Mouse (Mus musculus) limb, embryonic 10.5 days (tissue): ENCODE data around the gene Pik3cd. TPM values are rescaled to one million over a fixed set of nuclear protein-coding genes. Genes with fewer than 3 reads are reported as not detected.

ENCODE experiments used
- DNase-seq: peaks from one replicate; pipeline ENCODE4 v3.0.0-alpha.2; 2017; ENCODE audit warnings: low spot score
- H3K27ac ChIP-seq: fragments of 300-500 bp; sonication (generic); 2 replicates; pipeline ENCODE4 v1.5.1; 2016; ENCODE audit warnings: mild to moderate bottlenecking
- H3K27me3 ChIP-seq: fragments of 300-500 bp; sonication (generic); 2 replicates; pipeline ENCODE4 v1.6.1; 2016; ENCODE audit warnings: low read depth, mild to moderate bottlenecking; ENCODE audit not compliant: poor library complexity, severe bottlenecking
- H3K36me3 ChIP-seq: fragments of 300-500 bp; sonication (generic); 2 replicates; pipeline ENCODE4 v1.6.1; 2016; ENCODE audit warnings: mild to moderate bottlenecking, moderate library complexity
- H3K4me1 ChIP-seq: fragments of 300-500 bp; sonication (generic); 2 replicates; pipeline ENCODE4 v1.6.1; 2016
- H3K4me3 ChIP-seq: fragments of 300-500 bp; sonication (generic); 2 replicates; pipeline ENCODE4 v1.5.1; 2016; ENCODE audit warnings: mild to moderate bottlenecking, moderate library complexity
- H3K9me3 ChIP-seq: fragments of 300-500 bp; sonication (generic); replicated peaks from 2 replicates; pipeline ENCODE4 v1.6.1; 2016; ENCODE audit warnings: mild to moderate bottlenecking
- WGBS: fragments of 180-500 bp; shearing (Covaris S2); methylation state at CpG from one replicate; pipeline ENCODE4 v1.1.7; 2016; 5-methylcytosine and 5-hydroxymethylcytosine counted together
- polyA plus RNA-seq: library from polyadenylated mRNA; unstranded; fragments of >200 nt; fragmentation: Nextera tagmentation; extraction: Ambion mirVana; gene quantifications from 2 replicates; pipeline ENCODE4 v1.2.1, GENCODE M21; 2016

Pik3cd gene
- polyA plus RNA-seq, 1 experiment from 2014 or later = 3.4 TPM

DNA sequence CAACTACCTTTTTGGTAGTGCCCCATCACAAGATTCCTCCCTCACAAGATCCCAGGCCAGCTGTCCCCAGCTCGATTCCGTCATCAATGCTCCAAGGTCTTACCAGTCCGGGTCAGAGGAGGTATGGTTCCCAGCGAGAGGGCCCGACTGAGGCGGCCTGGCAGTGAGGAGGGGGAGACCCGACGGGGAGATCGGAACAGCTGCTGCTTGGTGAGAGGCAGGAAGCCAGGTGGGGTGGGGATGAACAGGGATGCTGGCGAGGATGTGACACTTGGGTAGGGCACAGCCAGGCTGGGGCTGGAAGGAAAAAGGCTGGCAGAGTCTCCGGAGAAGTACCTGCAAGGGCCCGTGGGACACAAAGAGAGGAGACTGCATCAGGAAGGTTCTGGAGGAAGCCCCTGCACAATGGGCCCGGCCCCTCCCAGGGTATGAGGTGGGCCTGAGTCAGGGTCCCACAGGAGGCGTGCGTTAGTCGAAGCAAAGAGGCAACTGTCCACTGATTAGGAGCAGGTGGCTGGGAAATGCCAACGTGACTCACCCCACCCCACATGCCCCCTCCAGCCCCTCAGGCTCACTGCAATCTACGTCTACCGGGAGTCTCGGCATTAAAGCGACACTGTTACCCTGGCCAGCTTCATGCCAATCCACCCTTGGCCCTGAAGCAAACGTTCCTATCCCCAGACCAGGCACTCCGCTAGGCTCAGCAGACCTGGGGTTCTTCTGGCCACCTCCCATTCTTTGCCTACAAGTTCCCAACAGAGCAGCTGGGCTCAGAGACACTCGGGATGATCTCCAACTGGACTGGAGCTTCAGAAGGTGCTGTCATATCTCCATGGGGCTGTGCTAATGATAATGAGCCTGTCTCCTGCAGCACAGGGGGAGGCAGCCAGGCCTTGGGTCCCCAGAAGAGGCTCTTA lies 20.0 kb upstream of the Pik3cd start:
- Histone ChIP-seq H3K4me3 (no peak overlapping the region), H3K27ac (no peak overlapping the region), H3K9me3 (no peaks in the 10 kb centered on the region), H3K36me3 (peaks cover 100% of the 10 kb centered on the region), H3K27me3 (no peaks in the 10 kb centered on the region), H3K4me1 (peaks cover 7% of the 10 kb centered on the region; the same call in 1 of the 2 replicates)
- 91% methylated on average over 24 of the region's 24 CpGs for WGBS
- no peak for DNase-seq

DNA sequence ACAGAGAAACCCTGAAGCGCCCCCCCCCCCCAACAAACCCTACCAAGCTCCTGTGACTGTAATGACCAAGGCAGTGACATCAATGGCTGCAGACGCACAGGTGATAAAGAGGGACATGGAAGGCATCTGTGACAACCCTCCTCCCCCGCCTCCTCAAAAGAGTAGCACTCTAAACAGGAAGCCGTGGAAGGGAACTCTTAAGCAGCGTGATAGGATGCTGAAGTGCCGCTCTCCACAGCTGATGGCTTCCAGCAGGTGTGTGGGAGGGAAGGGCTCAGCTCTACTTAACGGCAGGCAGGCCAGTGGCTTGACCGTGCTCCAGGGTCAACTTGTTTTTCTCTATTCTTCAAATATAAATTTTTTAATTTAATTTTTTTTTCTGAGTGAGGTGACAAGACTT lies 18.8 kb upstream of the Pik3cd start:
- no peak for DNase-seq
- Histone ChIP-seq H3K36me3 (peaks cover 100% of the 10 kb centered on the region), H3K27me3 (no peaks in the 10 kb centered on the region), H3K27ac (no peak overlapping the region), H3K4me3 (no peak overlapping the region), H3K9me3 (no peaks in the 10 kb centered on the region), H3K4me1 (0 out of 2 replicates have a peak, but pooled peaks cover 3% of the 10 kb centered on the region)
- WGBS = 90% methylated on average over 8 of the region's 8 CpGs

DNA sequence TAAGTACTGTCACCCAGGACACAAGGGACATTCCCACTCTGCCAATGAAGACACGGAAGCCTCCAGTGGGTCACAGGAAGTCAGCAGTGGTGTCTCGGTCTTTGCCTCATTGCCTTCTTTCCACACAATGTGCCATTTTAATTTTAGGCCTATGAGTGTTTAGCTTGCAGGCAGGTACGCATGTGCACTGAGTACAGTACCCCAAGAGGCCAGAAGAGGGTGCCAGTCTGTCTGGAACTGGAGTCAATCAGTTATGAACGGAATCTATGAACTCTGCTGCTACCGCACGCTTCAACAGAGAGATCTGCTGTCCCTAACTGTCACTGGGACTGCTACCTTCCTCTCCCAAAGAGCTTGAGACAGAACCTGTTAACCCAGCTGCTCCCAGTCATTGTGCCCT lies 17.3 kb upstream of the Pik3cd start:
- peak; percentile 53 for DNase-seq
- Histone ChIP-seq H3K27ac (no peak overlapping the region), H3K27me3 (no peaks in the 10 kb centered on the region), H3K4me1 (0 out of 2 replicates have a peak, but pooled peaks cover 3% of the 10 kb centered on the region), H3K36me3 (peaks cover 100% of the 10 kb centered on the region), H3K9me3 (no peaks in the 10 kb centered on the region), H3K4me3 (no peak overlapping the region)
- WGBS = 86% methylated on average over 6 of the region's 6 CpGs

DNA sequence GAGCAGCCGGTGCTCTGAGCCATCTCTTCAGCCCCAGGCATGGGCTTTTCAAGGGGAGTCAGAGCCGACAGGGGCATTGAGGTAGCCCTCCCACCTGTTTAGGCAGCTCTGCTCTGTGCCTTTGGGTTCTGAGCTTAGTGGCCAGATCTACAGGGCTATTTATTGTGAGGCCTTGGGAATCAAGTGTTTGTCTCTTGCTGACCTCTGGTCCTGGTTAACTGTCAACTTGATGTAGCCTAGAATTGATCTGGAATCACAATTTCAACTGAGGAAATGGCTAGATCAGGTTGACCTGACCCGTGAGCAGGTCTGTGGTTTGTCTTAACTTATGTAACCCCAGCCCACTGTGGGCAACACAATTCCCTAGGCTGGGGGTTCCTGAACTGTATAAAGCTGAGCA lies 12.2 kb upstream of the Pik3cd start:
- no peaks in the 10 kb centered on the region for H3K9me3 ChIP-seq
- no peak for DNase-seq
- no peak overlapping the region for H3K27ac ChIP-seq
- no peaks in the 10 kb centered on the region for H3K27me3 ChIP-seq
- peaks cover 53% of the 10 kb centered on the region for H3K36me3 ChIP-seq
- WGBS = 91% methylated on average over 3 of the region's 3 CpGs
- no peak overlapping the region for H3K4me3 ChIP-seq
- H3K4me1 ChIP-seq = peaks cover 15% of the 10 kb centered on the region

DNA sequence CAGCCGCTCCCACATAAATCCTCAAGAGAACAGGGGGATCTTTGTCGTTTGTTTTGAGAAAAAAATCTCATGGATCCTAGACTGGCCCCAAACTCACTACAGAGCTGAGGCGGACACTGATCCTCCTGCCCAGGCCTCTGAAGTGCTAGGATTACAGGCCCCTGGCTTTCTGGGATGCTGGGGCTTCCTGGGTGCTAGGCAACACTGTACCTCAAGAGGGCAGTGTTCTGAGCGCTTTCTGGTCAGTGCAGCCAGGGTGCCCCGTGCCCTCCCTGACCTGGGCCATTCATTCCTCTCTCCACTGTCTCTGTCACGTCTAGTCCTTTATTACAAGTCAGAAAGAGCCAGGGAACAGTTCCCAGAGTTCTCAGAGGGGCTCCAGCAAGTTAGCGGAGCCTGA lies 9.6 kb upstream of the Pik3cd start:
- whole genome bisulfite sequencing = 21% methylated on average over 7 of the region's 7 CpGs
- Histone ChIP-seq H3K9me3 (no peaks in the 10 kb centered on the region), H3K4me3 (no peak overlapping the region), H3K36me3 (peaks cover 27% of the 10 kb centered on the region), H3K27me3 (no peaks in the 10 kb centered on the region), H3K4me1 (peaks cover 15% of the 10 kb centered on the region), H3K27ac (no peak overlapping the region)
- peak; percentile 72 for DNase-seq

DNA sequence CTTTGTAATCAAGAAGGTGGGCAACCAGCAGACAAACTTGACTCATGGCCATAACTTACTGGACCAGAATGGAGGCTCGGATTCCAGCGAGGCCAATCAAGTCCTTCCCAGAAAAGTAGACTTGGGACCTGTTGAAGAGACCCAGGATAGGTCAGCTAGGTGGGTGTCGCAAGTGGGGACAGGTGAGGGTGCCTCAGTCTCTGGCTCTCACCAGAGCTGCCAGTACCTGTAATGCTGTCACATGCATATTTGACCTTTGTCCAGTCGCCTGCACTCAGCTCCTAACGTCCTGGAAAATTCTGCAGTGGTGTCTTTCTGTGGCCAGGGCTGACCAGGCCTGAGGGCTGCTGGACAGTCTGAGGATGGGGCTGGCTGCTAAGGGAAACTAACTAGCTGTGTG lies 9.1 kb upstream of the Pik3cd start:
- no peaks in the 10 kb centered on the region for H3K9me3 ChIP-seq
- 90% methylated on average over 5 of the region's 5 CpGs for WGBS
- DNase-seq = no peak
- H3K4me3 ChIP-seq = no peak overlapping the region
- H3K27ac ChIP-seq = no peak overlapping the region
- no peaks in the 10 kb centered on the region for H3K27me3 ChIP-seq
- peaks cover 15% of the 10 kb centered on the region for H3K4me1 ChIP-seq
- peaks cover 22% of the 10 kb centered on the region for H3K36me3 ChIP-seq

DNA sequence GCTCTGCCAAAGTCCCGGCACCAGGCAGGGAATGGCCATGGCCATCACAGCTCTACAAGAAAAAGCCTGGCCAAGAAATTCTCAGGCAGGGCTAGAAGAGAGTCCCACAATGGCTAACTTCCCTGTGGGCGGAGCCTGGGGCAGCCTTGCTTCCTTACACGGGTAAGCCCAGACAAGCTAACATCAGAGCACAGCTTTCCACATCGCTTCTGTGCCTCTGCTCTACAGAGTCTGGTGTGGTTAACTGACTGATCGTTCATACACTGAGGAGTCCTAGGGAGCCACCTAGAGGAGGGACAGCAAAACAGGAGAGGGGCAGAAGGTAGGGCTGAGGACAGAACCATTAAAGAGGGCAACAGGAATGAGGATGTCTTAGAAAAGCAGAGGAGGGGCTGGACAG lies 8.1 kb upstream of the Pik3cd start:
- Histone ChIP-seq H3K36me3 (peaks cover 12% of the 10 kb centered on the region), H3K4me1 (peaks cover 15% of the 10 kb centered on the region), H3K27ac (no peak overlapping the region), H3K4me3 (no peak overlapping the region), H3K9me3 (no peaks in the 10 kb centered on the region), H3K27me3 (no peaks in the 10 kb centered on the region)
- no peak for DNase-seq
- 19% methylated on average over 5 of the region's 5 CpGs for WGBS

DNA sequence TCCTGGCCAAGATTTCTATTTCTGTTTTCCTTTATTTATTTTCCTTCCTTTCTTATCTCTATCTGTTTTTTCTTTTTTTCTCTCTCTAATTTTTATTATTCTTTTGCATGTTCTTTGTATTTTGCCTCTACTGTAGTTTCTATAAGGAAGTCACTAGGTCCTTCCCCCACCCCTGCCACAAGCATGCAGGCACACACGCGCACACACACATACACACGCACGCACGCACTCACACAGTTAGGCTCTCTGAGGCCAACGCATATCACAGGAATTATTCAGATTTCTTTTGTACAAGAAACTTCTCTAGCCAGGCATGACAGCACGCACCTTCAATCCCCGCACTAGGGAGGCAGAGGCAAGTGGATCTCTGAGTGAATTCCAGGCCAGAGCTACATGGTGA lies 3.6 kb upstream of the Pik3cd start:
- H3K27me3 ChIP-seq = no peaks in the 10 kb centered on the region
- H3K4me1 ChIP-seq = peaks cover 6% of the 10 kb centered on the region; the same call in 1 of the 2 replicates
- DNase-seq = no peak
- H3K27ac ChIP-seq = no peak overlapping the region
- no peak overlapping the region for H3K4me3 ChIP-seq
- WGBS = 94% methylated on average over 8 of the region's 8 CpGs
- no peaks in the 10 kb centered on the region for H3K36me3 ChIP-seq
- no peaks in the 10 kb centered on the region for H3K9me3 ChIP-seq

DNA sequence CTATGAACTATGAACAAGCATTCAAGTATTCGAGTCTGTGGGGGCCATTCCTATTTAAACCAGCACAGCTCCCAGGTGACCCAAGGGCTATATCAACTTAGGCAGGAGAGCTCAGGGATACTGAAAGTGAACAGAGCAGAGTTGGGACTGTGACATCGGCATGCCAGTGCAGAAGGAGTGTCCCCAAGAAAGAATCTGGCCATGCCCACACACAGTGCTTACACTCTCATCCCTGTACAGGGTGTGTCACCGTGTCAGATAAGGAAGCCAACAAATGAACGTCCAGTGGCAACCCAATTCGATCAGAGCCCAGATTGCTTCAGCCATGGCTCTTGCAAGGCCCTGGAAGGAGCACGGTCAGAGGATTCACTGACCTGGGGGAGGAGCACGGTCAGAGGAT lies 2.9 kb upstream of the Pik3cd start:
- Histone ChIP-seq H3K4me1 (peaks cover 3% of the 10 kb centered on the region; the same call in 1 of the 2 replicates), H3K4me3 (no peak overlapping the region), H3K9me3 (no peaks in the 10 kb centered on the region), H3K27me3 (peaks cover 4% of the 10 kb centered on the region), H3K27ac (no peak overlapping the region), H3K36me3 (no peaks in the 10 kb centered on the region)
- DNase-seq = no peak
- WGBS = 78% methylated on average over 7 of the region's 7 CpGs

DNA sequence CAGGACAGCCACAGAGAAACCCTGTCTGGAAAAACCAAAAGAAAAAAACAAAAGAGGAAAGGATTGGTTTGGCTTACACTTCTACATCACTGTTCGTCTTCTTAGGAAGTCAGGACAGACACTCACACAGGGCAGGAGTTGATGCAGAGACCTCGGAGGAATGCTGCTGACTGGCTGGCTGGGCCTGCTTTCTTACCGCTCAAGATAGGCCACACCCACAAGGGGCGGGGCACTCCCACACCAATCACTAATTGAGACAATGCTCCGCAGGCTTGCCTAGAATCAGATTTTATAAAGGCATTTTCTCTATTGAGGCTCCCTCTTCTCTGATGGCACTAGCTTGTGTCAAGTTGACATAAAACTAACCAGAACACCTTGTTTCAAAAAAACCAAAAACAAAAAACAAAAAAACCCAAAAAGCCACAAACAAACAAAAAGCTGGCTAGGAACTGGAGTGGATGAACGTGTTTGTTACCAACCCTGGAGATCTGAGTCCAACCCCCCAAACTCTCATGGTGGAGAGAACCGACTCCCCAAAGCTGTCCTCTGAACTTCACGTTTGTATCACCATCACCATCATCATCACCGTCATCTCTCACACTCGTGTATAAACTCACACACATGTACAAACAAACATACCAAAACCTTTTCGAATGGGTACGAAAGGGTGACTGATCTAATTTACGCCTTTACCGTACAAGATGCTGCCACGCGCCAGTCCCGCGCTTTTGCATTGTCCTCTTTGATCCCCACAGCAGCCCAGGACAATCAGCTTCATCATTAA lies 753 bp downstream of the Pik3cd start:
- peaks cover 41% of the 10 kb centered on the region for H3K27me3 ChIP-seq
- no peak overlapping the region for H3K27ac ChIP-seq
- peak; percentile 59 for DNase-seq
- peaks cover 18% of the 10 kb centered on the region for H3K4me1 ChIP-seq
- H3K9me3 ChIP-seq = no peaks in the 10 kb centered on the region
- WGBS = 62% methylated on average over 18 of the region's 18 CpGs
- no peaks in the 10 kb centered on the region for H3K36me3 ChIP-seq
- H3K4me3 ChIP-seq = no peak overlapping the region

DNA sequence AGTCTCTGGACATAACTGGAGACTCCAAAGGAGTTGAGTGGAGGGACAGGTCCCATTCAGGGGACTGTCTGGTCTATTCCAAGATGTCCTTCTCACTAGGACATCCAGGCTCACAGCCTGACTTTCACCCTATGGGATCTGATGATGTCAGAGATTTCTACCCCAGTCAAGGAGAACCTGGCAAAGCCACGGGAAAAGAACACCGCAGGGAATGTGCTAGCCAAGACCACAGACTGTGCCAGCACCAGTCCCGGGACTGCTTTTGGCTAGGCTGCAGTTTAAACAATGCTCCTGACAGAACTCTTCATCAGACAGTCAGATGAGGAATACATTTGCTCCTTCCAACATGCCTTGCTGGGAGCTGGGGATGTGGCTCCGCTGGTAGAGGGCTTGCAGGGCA lies 2.4 kb downstream of the Pik3cd start:
- Histone ChIP-seq H3K4me3 (no peak overlapping the region), H3K27ac (no peak overlapping the region), H3K4me1 (peaks cover 25% of the 10 kb centered on the region), H3K9me3 (no peaks in the 10 kb centered on the region), H3K36me3 (no peaks in the 10 kb centered on the region), H3K27me3 (peaks cover 52% of the 10 kb centered on the region)
- WGBS = 93% methylated on average over 4 of the region's 4 CpGs
- no peak for DNase-seq

DNA sequence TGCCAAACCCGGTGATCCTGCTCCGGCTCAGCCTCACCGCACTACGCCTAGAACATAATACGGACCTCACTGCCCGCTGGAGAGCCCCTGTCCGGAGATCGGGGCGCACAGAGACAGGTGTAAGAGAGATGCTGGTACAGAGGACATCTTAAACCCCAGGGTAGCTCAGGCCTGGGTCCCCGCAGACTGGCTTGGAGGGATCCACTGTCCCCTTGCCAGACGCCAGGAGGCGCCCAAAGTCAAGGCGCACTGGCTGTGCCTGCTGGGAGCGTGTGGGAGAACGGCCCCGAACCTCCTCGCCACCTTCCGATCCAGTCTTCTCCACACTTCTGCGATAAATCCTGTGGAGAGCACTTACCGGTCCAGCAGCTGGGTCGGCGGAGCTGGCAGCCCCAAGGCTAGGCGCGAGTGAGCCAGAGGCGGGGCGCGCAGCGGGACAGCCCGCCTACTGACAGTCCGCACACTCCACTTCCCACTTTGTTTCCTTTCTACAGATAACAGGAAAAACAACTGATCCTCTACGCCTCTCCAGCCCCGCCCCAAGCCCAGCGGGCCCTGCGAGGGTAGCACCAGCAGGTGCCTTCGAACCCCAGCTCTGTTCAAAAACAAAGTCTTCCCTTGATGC lies 4.1 kb downstream of the Pik3cd start:
- peak; percentile 81 for DNase-seq
- peaks cover 52% of the 10 kb centered on the region for H3K27me3 ChIP-seq
- 1% methylated on average over 35 of the region's 35 CpGs for WGBS

More for the DNA sequence above, 4.1 kb downstream of the Pik3cd start:
- H3K4me3 ChIP-seq = peak overlapping the region; percentile 60
- H3K4me1 ChIP-seq = peaks cover 25% of the 10 kb centered on the region
- H3K9me3 ChIP-seq = no peaks in the 10 kb centered on the region
- H3K36me3 ChIP-seq = no peaks in the 10 kb centered on the region
- peak overlapping the region; percentile 68 for H3K27ac ChIP-seq
